Mouse (Mus musculus): Measurements from ENCODE around the gene Mgea5.

The Mgea5 gene

DNA sequence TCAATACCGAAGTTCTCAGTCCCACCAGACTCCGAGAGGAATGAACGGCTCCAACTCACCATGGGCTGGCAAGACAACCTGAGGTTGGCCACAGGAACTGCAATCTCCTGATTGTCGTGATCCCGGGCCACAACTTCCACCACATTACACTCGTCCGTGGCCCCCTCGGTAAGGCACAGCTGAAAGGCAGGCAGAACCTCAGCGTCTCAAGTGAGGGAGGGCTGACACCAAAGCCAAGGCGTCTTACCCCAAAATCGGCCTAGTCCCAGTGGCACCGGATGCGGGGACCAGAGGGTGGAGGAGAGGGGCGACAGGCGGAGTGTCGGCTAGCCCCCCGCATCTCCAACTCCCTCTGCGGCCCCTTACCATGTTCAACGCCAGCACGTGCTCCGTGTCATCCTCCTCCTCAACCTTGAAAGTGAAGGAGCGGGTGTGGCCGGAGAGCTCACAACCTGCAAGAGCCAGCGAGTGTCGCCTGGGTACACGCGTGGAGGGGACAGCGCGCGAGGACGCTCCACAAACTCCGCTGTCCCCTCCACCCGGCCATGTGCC, 34.9 kb downstream of the Mgea5 start:
- peak; percentile 52 for DNase-seq (ENCODE audit: low read depth, low spot score)

DNA sequence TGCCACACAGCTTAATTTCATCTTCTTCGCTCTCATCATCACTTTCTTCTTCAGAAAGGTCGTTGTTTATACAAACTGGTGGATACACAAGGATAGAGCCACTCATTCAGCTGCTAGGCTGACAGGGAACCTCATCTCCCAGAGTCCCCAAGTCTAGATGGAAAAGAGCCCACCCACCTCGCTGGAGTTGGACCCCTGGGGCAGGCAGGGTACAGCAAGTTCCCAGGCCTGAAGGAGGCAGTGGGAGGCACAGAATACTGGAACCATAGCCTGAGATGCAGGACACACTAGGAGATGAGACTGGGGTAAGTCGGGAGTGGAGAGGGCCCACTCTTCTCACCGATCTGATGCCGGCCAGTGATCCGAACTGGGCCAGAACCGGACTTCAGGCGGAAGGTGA, 35.4 kb downstream of the Mgea5 start:
- DNase-seq (ENCODE audit: low read depth, low spot score), result no peak

DNA sequence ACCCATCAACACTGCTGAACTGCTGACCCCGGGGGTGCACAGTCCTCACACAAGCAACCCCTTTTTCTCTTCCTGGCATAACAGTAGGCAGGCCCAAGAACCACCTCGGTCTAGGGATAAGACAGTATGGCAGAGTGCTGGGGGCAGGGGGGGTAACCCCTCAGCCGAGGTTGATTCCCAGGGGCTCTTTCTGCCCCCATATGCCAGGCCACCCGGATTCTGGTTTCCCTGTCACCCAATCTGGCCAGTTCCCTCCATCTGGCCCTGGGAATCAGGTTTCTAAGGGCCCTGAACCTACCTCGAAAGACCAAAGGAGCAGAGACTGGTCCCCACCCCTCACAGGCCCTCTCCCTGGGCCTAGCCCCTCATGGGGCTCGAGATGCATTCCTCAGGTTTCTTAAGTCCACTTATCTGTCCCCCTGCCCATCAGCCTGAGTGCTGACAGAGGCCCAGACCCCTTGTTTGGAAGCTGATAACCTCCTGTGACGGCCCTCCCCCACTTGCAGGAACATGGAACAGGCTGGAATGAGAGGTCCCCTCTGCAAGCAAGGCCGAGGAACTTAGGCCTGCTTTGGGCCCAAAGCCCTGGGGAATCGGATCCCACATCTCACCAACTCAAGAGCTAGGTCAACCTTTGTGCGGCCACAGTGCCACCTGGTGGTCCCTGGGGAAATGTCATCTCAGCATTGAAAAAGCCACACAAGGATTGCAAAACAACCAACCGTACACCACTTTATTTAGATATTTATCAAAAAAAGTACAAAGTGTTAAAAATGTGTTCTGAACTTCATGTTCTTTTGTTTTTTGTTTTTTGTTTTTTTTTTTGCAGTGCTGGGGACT, 36.4 kb downstream of the Mgea5 start:
- DNase-seq (ENCODE audit: low read depth, low spot score), result peak; percentile 92

GRCm38 (mm10) chr19:45746153-45747020, 37.2 kb downstream of the Mgea5 start:
- peak; percentile 91 for DNase-seq (ENCODE audit: low read depth, low spot score)

DNA sequence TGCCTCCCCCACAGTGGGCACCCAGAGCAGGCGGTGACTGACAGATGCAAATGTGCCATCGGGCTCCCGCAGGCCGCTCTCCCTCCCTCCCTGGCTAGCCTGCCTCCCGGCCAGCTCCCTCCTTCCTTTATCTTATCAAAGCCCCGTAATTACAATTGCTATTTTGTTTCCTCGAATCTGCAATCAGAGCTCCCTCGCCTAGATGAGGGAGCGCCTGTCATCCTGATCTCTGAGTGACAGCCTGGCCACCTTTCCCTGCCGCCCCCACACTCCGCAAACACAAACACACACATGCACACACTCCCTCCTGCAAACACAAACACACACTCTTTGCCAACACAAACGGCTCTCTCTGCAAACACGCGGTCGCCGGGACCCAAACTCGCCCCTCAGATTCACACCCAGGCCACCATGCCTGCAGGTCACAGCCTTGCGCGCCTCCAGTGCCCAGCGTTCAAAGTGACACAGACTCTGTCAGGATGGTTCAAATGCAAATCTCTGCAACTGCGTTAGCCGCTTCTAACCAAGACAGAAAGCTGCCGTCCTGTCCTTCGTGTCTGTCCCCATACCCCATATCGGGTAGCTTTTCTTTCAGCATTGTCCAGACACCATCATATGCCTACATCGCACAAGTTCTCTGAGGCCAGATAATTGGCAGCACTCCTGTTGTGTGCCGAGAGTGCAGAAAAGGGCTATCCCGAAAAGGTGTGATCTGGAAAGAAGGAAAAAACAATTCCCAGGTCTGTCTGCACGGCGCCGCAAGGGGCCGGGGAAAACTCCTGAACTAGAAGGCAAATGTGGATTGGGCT, 38.1 kb downstream of the Mgea5 start:
- DNase-seq (ENCODE audit: low read depth, low spot score), result no peak

- DNase-seq (ENCODE audit: low read depth, low spot score), result no peak
Measured at GRCm38 (mm10) chr19:45743619-45744018, 40.0 kb downstream of the Mgea5 start.

DNA sequence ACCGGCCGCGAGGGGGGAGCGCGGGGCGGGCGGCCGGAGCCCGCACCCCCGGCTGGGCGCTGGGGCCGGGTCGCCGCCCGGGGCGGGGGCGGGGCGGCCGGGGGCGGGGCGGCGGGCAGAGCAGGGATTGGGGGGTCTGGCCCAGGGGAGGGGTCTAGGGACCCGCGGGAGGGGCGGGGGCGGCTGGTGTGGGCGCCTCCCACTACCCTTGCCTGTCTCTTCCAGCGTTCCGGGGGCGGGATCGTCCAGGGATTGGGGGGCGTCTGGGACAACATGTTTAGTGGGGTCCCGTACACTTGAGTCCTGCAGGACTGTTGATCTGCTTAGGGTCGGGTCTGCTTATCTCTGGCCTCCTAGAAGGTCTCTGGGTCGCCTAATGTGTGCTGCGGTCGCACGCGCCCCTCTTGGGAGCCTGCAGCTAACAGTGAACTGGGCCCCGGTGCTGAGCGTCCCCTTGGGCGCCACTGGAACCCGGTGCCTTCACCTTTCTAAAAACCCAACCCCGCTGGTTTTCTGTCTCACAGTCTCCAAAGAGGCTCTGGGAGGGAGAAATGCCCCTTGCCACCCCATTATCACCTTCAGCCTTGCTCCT, 40.6 kb downstream of the Mgea5 start:
- DNase-seq (ENCODE audit: low read depth, low spot score), result no peak

DNA sequence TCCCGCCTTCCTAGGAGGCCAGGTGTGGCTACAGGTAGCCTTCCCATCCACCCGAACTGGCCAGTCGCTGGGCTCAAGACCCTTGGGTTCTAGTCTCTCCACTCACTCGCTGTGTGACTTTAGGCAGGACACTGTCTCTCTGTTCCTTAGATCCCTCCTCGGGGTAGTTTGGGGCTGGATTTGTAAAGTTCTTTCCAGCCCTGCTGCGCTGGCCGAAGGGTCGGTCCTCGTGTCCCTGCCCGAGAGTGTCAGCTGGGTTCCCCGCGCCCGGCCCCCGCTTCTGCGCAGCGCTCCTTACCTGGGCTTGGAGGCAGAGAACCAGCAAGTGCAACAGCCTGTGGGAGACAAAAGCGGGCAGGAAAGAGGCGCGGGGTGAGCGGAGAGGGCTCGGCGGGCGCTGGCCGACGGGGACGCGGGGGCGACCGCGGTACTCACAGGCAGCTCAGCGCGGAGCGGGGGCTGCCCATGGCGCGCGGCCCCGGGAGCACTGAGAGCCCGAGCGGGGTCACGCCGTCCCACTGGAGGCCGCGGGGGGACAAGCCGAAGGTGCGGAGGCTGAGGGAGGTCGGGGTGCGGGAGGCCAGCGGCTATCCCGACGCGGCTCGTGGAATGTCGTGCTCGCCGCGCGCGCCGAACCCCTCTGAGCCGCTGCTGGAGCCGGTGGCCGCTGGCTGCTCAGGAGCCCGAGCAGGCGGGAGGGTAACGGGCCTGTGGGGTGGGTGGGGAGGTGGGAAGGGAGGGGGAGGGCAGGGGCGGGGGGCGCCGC, 41.2 kb downstream of the Mgea5 start, which contains the start of gene Fgf8:
TSS of gene Fgf8 (minus strand) at position 698 of the 766 bp plus-strand sequence.
- DNase-seq (ENCODE audit: low read depth, low spot score), result peak; percentile 51

DNA sequence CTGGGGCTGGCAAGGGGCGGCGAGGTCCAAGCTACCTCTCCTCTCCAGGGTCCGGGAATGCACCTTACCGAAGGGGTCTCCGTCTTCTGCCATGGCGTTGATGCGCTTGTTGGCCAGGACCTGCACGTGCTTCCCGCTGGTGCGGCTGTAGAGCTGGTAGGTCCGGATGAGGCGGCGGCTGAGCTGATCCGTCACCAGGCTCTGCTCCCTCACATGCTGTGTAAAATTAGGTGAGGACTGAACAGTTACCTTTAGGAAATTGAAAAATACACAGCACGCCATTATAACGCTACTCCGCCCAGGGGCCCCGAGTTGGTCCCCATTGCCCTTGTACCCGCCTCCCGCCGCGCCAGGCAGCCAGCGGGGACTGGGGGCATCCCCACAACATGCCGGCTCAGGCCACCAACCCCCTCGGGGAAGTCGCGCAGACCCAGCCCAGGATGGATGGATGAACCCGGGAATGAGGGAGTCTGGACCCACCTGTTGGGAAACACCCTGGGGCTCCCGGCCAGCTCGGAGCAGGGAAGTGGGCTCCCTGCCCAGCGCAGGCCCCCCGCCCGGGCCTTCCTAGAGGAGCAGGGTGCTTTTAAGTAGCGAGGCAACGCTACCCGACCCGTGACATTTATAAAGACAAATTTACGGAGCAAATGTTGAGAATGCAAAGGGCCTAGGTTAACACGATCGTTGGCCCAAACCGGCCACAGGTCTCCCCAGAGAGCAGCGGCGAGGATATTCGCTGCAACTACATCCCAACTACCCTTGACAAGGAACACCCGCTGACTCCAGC, 42.0 kb downstream of the Mgea5 start:
- DNase-seq (ENCODE audit: low read depth, low spot score), result peak; percentile 24

DNA sequence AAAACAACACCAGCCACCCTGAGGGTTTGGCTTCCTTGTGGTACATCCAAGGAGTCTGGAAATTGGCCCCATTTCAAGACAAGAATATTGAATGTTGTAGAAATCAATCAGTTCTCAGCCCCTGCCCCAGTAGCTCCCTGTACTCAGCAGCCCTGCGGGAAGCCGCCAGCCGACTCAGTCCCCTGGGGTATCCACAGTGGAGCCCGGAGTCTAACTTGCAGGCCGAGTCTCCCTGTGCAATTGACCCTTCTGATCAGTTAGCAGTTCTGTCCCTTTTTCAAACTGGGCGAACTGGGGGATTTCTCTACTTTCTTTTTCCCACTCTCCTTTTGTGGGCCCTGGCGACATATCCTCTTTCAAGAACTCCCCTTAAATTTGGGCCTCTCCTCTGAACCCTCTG, 42.8 kb downstream of the Mgea5 start:
- no peak for DNase-seq (ENCODE audit: low read depth, low spot score)

GRCm38 (mm10) chr19:45740233-45740632, 43.4 kb downstream of the Mgea5 start:
- no peak for DNase-seq (ENCODE audit: low read depth, low spot score)

- no peak for DNase-seq (ENCODE audit: low read depth, low spot score)
Measured at GRCm38 (mm10) chr19:45738521-45738920, 45.1 kb downstream of the Mgea5 start.

GRCm38 (mm10) chr19:45737846-45738484, 45.7 kb downstream of the Mgea5 start:
- no peak for DNase-seq (ENCODE audit: low read depth, low spot score)

DNA sequence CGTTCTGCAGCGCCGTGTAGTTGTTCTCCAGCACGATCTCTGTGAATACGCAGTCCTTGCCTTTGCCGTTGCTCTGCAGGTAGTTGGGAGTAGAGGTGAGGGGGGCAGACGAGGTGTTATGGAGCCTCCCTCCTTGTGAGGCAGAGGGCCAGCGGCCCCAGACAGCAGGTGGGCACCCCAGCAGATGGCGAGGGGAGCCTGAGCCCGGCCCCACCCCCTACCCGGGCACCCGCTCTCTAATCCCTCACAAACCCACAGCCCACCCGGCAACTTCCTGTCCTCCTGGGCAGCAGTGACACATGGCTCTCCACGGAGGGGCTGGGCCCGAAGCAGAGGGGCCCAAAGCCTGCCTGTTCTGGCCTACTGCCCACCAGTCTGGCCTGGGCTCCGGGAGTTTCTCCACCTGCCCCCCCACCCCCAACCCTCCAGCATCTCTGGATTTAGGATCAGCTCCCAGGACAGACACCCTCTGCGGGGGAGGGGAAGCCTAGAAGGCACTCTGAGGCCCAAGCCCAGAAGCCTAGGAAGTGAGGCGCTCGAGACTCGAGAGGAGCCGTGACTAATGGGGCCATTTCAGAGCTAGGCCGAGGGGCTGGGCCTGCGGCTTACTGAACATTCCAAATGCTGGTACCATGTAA, 46.3 kb downstream of the Mgea5 start:
- DNase-seq (ENCODE audit: low read depth, low spot score), result no peak

- peak; percentile 53 for DNase-seq (ENCODE audit: low read depth, low spot score)
Measured at GRCm38 (mm10) chr19:45736855-45737207, 46.8 kb downstream of the Mgea5 start.

DNA sequence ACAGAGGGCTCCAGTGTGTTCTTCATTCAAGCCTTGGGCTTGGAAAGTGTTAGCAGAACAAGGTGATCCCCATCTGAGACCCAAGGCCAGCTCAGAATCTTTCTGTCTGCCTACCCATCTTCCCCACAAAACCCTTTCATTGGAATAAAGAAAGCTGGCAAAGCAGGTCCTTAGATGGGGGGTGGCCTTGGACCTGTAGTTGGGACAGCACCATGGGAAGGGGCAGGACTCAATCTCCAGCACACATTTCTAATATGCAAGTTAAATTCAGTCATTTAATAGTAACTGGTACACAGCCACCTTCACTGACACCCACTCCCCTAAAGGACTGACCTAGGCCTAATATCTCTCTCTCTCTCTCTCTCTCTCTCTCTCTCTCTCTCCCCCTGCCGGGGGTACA, 47.4 kb downstream of the Mgea5 start:
- no peak for DNase-seq (ENCODE audit: low read depth, low spot score)

GRCm38 (mm10) chr19:45734762-45735161, 48.9 kb downstream of the Mgea5 start:
- DNase-seq (ENCODE audit: low read depth, low spot score), result no peak

DNA sequence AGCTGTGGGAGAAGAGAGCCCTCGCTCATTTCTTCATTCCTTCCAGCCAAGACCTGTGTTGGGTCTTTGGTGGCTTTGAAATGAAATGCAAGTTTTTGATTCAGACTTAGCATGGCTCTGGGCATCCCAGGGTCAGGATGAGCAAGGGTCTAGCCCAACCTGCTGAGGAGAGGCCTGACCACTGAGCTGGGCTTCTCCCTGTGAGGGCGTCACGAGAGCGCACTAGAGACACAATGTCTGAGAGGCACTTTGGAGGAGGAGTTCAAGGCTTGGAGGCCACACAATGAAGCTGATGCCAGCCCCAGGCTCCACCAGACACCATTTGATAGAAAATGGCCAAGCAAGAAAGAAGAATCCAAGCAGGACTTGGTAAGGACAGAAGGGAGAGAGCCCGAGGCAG, 49.4 kb downstream of the Mgea5 start:
- no peak for DNase-seq (ENCODE audit: low read depth, low spot score)

GRCm38 (mm10) chr19:45733564-45733963, 50.1 kb downstream of the Mgea5 start:
- no peak for DNase-seq (ENCODE audit: low read depth, low spot score)

All from CD4-positive, CD25-positive, alpha-beta regulatory T cell, adult 2 months (primary cell).